Mouse (Mus musculus) embryo, embryonic 10 days (tissue): ENCODE measurements around the gene Fchsd2.
"Not testable (repeated sequence)": the region's sequence is repeated elsewhere in the genome, so short reads cannot be mapped to it uniquely, and the experiment has no call there.

Experiments used
- DNase-seq: peaks from one replicate; pipeline ENCODE4 v3.0.0-alpha.2; 2015; ENCODE audit warnings: low spot score

The Fchsd2 gene

GRCm38 (mm10) chr7:101113410-101113809 lies 20.7 kb downstream of the Fchsd2 start:
- DNase-seq = no peak

GRCm38 (mm10) chr7:101114328-101114727 lies 21.7 kb downstream of the Fchsd2 start:
- DNase-seq = no peak

GRCm38 (mm10) chr7:101119391-101119790 lies 26.7 kb downstream of the Fchsd2 start:
- DNase-seq = no peak

GRCm38 (mm10) chr7:101123579-101124347 lies 31.1 kb downstream of the Fchsd2 start:
- no peak for DNase-seq

GRCm38 (mm10) chr7:101127737-101128136 lies 35.1 kb downstream of the Fchsd2 start:
- no peak for DNase-seq

- DNase-seq = no peak
Observed at GRCm38 (mm10) chr7:101128536-101128935, 35.9 kb downstream of the Fchsd2 start.

- DNase-seq = no peak
Observed at GRCm38 (mm10) chr7:101130646-101131045, 38.0 kb downstream of the Fchsd2 start.

- DNase-seq = no peak
Observed at GRCm38 (mm10) chr7:101131281-101131680, 38.6 kb downstream of the Fchsd2 start.

- no peak for DNase-seq
Observed at GRCm38 (mm10) chr7:101133591-101133990, 40.9 kb downstream of the Fchsd2 start.

GRCm38 (mm10) chr7:101134117-101134516 lies 41.5 kb downstream of the Fchsd2 start:
- DNase-seq = no peak

GRCm38 (mm10) chr7:101138819-101139218 lies 46.2 kb downstream of the Fchsd2 start:
- no peak for DNase-seq

GRCm38 (mm10) chr7:101142907-101143306 lies 50.2 kb downstream of the Fchsd2 start:
- no peak for DNase-seq

- DNase-seq = no peak
Observed at GRCm38 (mm10) chr7:101144222-101144621, 51.6 kb downstream of the Fchsd2 start.

- no peak for DNase-seq
Observed at GRCm38 (mm10) chr7:101149039-101149438, 56.4 kb downstream of the Fchsd2 start.

- DNase-seq = not testable (repeated sequence)
Observed at GRCm38 (mm10) chr7:101154883-101155282, 62.2 kb downstream of the Fchsd2 start.

- no peak for DNase-seq
Observed at GRCm38 (mm10) chr7:101155284-101155683, 62.6 kb downstream of the Fchsd2 start.

GRCm38 (mm10) chr7:101160266-101160665 lies 67.6 kb downstream of the Fchsd2 start:
- DNase-seq = no peak

GRCm38 (mm10) chr7:101162781-101163180 lies 70.1 kb downstream of the Fchsd2 start:
- no peak for DNase-seq

GRCm38 (mm10) chr7:101163878-101164277 lies 71.2 kb downstream of the Fchsd2 start:
- no peak for DNase-seq

- peak; percentile 22 for DNase-seq
Observed at GRCm38 (mm10) chr7:101166568-101166967, 73.9 kb downstream of the Fchsd2 start.

- peak; percentile 48 for DNase-seq
Observed at GRCm38 (mm10) chr7:101170482-101170881, 77.8 kb downstream of the Fchsd2 start.

GRCm38 (mm10) chr7:101171002-101171401 lies 78.3 kb downstream of the Fchsd2 start:
- DNase-seq = no peak

- peak; percentile 59 for DNase-seq
Observed at GRCm38 (mm10) chr7:101173331-101173730, 80.7 kb downstream of the Fchsd2 start.

GRCm38 (mm10) chr7:101178751-101179150 lies 86.1 kb downstream of the Fchsd2 start:
- DNase-seq = no peak
